Mouse (Mus musculus) kidney, postnatal 14 days (tissue): ENCODE measurements at regions not wholly inside any gene's neighbourhood (a gene's known extent, or its start where the extent isn't known, plus 50 kb on each side); places are given as distances from the start of the nearest gene placed in this dataset.

Source experiments
- DNase-seq: peaks from one replicate; pipeline ENCODE4 v3.0.0; 2022; ENCODE audit warnings: mixed read lengths

- DNase-seq = peak; percentile 32
Measured at GRCm38 (mm10) chr14:56313969-56314368, 50.9 kb upstream of the Atp12a start.

DNA sequence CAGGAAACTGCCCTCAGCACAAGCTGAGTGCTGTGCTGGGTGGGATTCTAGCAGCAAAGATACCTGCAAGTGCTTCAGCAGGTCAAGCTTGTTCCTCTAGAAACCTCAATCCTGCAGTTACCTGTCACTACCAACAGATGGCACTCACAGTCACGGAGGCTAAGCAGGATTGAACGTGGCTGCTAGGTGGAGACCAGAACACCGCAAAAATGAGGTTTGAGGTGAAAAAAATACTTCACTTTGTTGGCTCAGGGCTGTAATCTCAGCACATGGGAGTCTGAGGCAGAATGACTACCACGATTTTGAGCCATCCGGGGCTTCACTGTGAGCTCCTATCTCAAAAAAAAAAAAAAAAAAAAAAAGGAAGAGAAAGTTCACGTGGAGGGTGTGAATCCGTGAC, 50.4 kb upstream of the Atp12a start:
- DNase-seq = peak; percentile 62
